Mouse (Mus musculus) T-cell, adult 66 days (primary cell): ENCODE data around the gene Dhrs7b. TPM values are rescaled to one million over a fixed set of nuclear protein-coding genes. Genes with fewer than 3 reads are reported as not detected.

Source experiments
- total RNA-seq, 2 experiments: library from RNA; stranded (reverse); gene quantifications; 3 replicates in 1 of 2; 4 replicates in 1 of 2; pipeline ENCODE4 v1.2.4; 2023

The Dhrs7b gene
- total RNA-seq, result 10 to 100 TPM; 16.1 to 17.1 TPM

GRCm38 (mm10) chr11:60830433-60831052 is at the start of gene Dhrs7b:
Gene Dhrs7b (plus strand): TSS chr11:60830631.

DNA sequence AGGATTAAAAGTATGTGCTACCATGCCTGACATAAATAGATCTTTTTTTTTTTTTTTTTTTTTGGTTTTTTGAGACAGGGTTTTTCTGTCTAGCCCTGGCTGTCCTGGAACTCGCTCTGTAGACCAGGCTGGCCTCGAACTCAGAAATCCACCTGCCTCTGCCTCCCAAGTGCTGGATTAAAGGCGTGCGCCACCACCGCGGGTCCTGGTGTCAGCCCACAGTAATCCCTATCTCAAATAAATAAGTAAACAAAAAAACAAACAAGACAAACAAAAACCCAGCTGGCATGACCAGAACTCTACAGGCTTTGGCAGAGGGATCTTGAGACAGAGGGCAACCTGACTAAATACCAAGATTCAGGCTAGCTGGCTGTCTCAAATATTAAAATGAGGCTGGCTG is 18.8 kb upstream of the Dhrs7b start, which contains the start of gene Shmt1:
Gene Shmt1 (minus strand): TSS at position 101 of the 400 bp plus-strand sequence.

GRCm38 (mm10) chr11:60878675-60879294 is 48.4 kb downstream of the Dhrs7b start, which contains the start of gene Tmem11:
Gene Tmem11 (minus strand): TSS chr11:60879272.

Other genes starting within 250 kb of the Dhrs7b start
- gene Llgl1, start 130.9 kb upstream of the Dhrs7b start, total RNA-seq, result 10 to 100 TPM; 38.2 to 41.0 TPM
- gene Flii, start 103.4 kb upstream of the Dhrs7b start, total RNA-seq, result 100 to 1,000 TPM; 187 to 190 TPM
- 10 to 100 TPM in 1 of 2 experiments, 1 to 10 TPM in 1; 8.6 to 12.6 TPM for gene Mief2, start 102.2 kb upstream of the Dhrs7b start, total RNA-seq
- 10 to 100 TPM; 23.1 to 25.3 TPM for gene Top3a, start 53.3 kb upstream of the Dhrs7b start, total RNA-seq
- 10 to 100 TPM; 80.7 to 87.2 TPM for gene Smcr8, start 53.1 kb upstream of the Dhrs7b start, total RNA-seq
- gene Shmt1, start 18.9 kb upstream of the Dhrs7b start, total RNA-seq, result 1 to 10 TPM; 8.6 to 9.2 TPM
- 10 to 100 TPM; 27.8 to 28.8 TPM for gene Tmem11, start 48.6 kb downstream of the Dhrs7b start, total RNA-seq
- 10 to 100 TPM in 1 of 2 experiments, 1 to 10 TPM in 1; 9.5 to 10.5 TPM for gene Natd1, start 84.1 kb downstream of the Dhrs7b start, total RNA-seq
- 10 to 100 TPM; 33.9 to 35.5 TPM for gene Map2k3, start 101.4 kb downstream of the Dhrs7b start, total RNA-seq
- gene Kcnj12, start 191.9 kb downstream of the Dhrs7b start, total RNA-seq, result not detected